Mouse (Mus musculus): ENCODE measurements around the gene Rbm24.

The Rbm24 gene

DNA sequence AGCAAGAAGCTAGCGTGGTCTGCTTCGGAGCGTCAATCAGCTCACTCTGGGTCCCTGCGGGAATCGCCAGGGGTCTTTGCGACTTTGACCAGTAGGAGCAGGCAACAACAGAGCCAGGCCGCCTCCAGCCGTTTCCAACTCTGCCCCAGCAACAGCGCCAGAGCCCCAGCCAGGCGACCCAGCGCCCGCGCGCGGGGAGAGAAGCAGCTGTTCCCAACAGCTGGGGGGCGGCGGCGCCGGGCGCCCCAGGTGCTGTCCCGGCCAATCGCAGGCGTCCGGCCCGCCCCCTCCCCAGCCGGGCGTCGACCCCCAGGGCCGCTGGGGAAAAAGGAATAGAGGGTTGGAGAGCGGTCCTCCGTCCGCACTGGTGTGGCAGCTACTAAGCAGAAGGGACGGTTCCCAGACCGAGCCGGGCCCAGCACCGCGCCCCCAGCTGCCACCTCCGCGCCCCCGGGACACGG, at the start of gene Rbm24:
Rbm24 (plus strand) TSS at position 294 of the 461 bp plus-strand sequence.
- no peak for DNase-seq (ENCODE audit: low read depth, low spot score)

DNA sequence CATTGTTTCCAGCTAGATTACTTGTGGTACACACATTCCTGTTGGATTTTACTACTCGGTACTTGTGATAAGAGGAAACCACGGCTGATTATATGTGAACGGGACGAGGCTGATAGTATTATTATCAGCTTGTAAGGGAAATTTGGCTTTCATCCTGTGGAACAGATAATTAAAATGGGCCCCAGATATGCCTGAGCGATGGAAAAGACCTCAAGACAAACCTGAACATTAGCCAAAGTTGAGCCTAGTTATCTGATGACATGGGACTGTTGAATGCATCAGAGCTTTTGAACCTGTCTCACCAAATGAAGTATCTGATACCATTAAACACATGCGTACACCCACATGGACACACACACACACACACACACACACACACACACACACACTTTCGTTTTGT, 45.4 kb upstream of the Rbm24 start:
- DNase-seq (ENCODE audit: low read depth, low spot score), result no peak

DNA sequence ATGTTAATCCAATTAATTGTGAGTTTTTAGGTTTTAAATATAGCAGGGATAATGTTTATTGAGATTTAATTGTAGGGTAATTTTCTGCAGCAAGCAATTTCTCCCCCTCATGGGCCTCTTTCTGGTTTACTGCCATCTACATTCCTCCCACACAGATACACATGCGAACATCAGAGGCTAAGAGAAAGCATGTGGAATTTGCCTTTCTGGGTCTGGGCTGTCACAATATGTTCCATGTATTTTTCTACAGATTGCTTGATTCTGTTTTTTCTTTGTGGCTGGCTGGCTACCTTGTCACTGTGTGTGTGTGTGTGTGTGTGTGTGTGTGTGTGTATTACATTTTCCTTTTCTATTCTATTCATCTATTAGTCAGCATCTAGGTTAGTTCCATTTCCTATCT, 42.9 kb upstream of the Rbm24 start:
- DNase-seq (ENCODE audit: low read depth, low spot score), result no peak

DNA sequence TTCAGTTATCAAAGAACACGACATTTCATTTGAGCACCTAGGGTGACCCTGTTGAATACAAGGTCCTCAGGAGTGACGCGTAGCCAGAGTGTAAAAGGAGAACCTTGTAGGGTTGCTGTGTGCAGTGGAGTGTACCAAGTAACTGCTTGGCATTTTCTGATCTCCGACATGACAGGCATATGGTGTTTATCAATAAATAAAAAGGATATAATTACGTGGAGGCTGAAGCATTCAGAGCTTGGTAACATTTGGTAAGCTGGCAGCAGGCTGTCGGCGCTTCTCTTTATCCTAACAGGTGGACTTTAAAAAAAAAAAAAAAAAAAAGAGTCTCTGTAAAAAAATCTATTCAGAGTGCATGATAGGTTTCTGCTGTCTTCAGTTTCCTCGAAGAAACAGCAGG, 30.8 kb upstream of the Rbm24 start:
- no peak for DNase-seq (ENCODE audit: low read depth, low spot score)

DNA sequence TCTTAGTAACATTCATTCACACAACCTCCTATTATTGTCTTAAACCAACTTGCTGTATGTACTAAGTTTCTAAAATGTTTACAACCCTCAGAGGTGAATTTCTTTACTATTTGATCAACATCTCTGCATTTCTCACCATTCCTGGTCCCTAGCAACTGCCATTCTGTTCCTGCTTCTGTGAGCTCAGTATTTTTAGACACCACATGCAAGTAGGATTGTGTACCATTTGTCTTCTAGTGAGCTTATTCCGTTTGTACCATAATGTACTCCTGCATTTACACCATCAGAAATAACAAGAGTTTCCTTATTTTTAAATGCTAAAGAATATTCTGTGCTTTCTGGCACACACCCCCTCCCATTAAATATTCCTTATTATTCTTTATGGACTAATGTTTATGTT, 26.6 kb upstream of the Rbm24 start:
- no peak for DNase-seq (ENCODE audit: low read depth, low spot score)

DNA sequence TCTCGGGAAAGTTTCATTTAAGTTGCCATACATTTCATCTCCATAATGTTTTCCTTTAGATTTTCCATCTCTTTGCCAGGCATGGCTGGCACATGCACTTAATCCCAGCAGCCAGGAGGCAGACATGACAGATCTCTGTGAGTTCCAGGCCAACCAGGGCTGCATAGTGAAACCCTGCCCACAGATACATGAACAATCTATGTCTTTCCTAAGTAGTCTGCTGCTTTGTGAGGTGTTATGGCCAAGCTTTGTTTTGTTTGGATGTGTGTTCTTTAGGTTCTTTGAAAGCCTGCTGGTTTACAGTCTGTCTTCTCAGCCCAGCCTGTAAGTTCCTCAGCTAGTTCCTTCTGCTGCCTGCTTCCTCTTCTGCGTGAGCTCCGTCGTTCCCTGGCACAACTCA, 25.3 kb upstream of the Rbm24 start:
- DNase-seq (ENCODE audit: low read depth, low spot score), result no peak

DNA sequence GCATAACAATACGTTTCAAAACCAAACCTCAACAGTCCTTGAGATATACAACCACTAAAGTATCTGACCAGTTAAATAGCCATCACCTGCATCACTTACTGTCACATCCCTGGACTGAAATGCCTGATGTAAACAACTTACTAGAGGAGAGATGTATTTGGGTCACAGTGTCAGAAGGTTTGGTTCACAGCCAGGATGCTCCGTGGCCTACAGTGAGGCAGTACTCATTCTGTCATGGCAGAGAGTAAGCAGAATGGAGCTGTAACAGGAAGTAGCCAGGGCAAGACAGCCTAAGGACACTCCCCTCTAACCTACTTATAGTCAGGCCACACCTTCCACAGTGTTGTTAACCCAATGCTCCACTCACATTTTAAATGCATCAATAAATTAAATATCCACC, 24.3 kb upstream of the Rbm24 start:
- no peak for DNase-seq (ENCODE audit: low read depth, low spot score)

DNA sequence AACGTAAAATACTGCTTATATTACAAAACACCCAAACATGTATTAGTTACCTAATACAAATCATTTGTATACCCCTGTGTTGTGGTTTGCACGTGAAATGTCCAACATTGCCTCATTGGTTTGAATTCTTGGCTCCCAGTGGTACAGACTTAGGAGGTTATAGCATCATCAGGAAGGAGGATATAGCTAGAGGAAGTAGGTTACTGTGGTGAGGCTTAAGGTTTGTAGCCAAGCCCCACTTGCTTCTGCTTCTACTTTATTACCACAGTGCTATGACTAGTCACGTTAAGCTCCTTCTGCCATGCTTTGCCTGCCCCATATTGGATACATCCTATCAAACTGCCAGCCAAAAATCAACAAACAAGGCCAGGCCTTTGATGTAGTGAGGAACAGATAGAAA, 21.0 kb upstream of the Rbm24 start:
- no peak for DNase-seq (ENCODE audit: low read depth, low spot score)

DNA sequence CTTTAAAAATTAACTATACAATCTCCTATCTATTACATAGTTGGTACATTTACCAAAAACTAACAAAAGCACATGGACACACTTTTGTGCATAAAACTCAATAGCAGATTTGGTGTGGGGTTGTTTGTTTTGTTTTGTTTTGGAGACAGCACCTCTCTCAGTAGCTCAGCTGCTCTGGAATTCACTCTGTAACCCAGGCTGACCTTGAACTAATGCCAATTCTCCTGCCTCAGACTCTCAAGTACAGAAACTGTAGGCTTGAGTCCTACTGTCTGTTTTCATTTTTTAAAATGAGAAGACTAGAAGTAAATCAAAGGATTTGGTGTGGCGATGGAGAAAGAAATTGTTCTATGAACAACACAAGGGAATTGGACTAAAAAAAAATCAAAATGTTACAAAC, 11.1 kb upstream of the Rbm24 start:
- no peak for DNase-seq (ENCODE audit: low read depth, low spot score)

DNA sequence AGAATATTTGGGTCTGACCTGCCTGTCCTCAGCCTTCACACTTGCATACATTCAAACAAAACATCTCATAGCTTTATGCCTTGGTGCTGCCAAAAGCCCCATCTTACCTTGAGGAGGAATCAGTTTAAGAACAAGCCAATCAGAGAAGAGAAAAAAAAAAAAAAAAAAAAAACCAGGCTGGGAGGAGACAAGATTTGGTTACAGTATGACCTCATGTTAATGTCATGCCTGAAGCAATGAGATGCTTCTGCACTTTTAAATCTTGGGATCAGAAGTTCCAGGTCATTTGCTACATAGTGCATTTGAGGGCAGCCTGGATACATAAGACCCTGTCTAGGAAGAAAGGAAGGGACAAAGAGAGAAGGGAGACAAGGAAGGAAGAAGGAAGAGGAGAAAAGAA, 6.0 kb upstream of the Rbm24 start:
- no peak for DNase-seq (ENCODE audit: low read depth, low spot score)

DNA sequence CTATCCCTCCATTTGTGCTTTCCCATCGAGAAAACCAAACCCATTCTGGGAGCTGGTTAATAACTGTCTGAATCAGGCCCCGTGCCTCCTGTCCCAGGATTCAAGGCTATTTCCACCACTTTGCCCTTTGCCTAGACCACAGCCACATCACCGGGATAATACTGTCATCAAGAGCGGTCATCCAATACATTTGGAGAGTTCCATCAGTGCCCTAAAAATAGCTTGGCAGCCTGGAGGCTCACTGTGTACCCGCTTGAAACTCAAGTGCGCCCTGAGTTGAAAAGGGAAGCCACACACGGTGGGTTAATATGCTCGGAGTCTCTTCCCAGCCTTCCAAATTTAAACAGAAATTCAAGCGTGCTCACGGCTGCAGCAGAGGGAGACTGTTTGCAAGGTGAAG, 4.6 kb upstream of the Rbm24 start:
- DNase-seq (ENCODE audit: low read depth, low spot score), result no peak

DNA sequence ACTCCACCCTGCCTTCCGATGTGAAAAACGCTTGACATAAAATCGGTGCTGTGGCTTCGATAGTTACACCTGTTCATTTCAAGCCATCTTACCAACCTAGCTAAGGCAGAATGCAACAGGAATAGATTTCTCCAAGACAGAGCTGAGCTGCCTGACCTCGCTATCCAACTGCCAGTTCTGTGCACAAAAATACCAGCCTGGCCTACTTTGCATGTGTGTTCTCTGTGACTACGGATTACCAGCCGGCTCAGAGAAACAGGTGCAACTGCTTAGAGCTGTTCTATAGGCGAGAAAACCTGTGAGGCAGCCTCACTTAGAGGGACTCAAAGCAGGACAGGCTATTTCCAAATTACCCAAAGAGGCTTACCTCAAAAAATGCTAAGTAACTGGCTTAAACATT, 4.2 kb upstream of the Rbm24 start:
- DNase-seq (ENCODE audit: low read depth, low spot score), result no peak

DNA sequence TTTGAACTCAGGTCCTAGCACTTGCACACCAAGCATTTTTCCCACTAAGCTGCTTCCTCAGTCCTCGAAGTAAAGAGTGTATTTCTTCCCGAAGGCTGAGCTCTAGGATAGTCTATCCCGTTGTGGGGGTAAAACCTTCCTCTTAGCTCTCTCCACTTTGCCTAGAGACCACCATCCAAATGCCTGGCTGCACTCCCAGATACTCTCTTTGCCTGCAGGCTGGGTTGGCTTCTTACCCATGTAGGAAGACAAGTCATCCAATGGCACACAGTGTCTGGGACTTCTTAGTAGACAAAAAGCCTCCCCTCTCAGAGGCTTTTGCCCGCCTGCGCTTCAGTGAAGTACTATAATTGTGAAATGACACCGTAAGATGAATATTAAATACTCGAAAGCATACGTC, 2.2 kb upstream of the Rbm24 start:
- DNase-seq (ENCODE audit: low read depth, low spot score), result no peak

DNA sequence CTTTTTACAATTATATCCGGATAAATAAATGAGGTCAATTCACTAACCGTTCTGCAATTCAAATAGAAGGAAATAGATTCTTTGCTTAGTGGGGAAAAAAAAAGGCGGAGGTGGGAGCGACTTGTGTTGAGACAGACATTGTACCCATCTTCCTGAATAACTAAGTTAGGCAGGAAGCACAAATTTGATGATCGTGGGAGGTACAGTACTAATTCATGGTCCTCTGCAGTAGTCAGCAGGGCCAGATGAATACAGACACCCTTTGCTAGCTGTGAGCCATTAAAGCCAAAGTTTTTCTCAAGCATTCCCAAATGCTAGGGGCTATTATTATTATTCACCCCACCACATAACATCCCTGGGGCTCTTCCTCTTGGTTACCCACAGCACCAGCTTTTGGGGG, 640 bp upstream of the Rbm24 start:
- DNase-seq (ENCODE audit: low read depth, low spot score), result no peak

DNA sequence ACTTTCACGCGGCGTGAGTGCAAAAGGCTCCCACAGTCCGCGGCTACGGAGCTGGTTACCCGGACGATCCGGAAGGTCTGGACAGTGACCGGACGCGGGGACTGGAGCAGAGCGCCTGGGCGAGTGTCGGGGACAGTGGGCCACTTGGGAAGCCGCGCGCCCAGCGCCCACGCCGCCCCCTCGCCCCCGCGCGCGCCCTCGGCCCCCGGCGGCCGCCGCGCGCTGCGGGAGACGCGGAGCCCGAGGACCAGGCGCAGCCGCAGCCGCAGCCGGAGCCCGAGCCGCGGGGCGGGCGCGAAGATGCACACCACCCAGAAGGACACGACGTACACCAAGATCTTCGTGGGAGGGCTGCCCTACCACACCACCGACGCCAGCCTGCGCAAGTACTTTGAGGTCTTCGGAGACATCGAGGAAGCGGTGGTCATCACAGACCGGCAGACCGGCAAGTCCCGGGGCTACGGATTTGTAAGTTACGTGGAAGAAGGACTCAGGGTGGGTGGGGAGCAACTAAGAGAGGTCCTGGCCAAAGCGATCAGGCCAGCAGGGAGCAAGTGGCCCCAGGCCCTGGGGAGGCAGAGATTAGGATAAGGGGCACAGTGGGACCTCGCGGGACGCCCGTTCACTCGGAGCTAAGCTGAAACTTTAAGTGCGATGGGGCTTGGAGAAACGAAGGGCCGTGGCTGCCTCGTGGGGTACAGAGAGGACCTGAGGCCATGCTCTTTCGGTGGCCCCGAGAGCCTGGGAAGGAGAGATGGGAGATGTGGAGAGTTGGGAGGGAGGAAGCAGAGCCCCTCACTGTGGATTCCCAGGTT, 704 bp downstream of the Rbm24 start:
- no peak for DNase-seq (ENCODE audit: low read depth, low spot score)

DNA sequence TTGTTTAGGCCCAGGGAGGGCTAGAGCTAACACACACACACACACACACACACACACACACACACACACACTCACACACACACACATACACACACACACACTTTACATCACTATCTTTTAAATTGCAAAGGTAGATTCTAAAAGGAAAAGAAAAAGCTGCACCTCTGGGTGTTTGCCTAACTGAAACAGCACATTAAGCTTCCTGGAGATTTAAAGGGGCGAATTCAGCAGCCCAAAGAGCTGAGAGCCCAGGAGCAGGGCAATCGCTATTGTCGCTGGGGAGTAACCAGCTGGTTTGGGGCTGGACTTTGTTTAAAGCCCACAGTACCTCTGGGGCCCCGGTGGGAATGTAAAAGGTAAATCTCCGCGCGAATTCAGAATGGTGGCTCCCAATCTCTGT, 1.4 kb downstream of the Rbm24 start:
- no peak for DNase-seq (ENCODE audit: low read depth, low spot score)

DNA sequence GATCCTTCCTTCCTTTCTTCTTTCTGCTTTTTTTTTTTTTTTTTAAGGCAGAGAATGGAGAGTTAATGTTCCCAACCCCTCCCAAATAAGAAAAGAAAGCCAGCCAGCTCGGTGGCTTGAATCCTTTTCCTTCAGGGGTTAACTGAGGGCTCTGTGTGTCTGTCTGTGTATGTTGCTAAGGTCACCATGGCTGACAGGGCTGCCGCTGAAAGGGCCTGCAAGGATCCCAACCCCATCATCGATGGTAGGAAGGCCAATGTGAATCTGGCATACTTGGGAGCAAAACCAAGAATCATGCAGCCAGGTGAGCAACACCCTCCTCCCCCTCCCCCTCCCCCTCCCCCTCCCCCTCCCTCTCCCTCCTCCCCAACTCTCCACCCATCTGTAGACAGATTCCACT, 1.9 kb downstream of the Rbm24 start:
- no peak for DNase-seq (ENCODE audit: low read depth, low spot score)

DNA sequence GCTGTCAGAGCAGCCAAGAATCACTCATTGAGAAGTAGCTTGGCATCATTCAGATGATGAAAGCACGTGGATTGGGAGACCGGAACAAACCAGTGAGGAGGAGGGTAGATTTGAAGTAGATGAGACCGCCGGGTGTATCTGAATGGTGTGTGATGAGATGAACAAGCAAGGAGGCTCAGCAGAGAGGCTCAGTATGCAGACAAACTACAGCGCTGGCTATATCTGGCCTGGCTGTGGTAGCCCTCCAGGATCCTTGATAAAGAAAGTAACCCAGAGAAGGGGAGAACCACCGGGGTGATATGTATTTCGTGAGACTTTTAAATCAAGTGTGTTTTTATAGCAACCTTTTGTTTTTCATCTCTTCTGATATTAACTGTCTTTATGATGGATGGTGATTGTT, 5.6 kb downstream of the Rbm24 start:
- DNase-seq (ENCODE audit: low read depth, low spot score), result no peak

DNA sequence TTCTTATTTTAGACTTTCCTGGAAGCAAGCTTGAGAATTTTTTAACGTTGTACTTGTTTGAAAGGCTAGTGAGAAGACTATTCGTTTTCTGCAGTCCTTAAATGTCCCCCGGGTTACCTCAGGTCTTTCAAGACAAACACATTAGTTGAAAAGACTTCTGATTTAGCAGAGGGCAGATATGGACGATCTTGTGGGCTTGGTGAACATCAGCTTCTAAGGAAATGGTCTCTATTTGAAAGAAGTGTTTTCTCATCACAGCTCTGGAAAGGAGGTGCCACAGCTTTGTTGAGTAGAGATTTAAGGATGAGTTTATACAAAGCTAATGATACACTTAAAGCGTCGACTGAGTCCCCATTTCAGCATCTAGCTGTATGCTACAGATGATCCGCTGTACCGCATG, 6.1 kb downstream of the Rbm24 start:
- DNase-seq (ENCODE audit: low read depth, low spot score), result no peak

DNA sequence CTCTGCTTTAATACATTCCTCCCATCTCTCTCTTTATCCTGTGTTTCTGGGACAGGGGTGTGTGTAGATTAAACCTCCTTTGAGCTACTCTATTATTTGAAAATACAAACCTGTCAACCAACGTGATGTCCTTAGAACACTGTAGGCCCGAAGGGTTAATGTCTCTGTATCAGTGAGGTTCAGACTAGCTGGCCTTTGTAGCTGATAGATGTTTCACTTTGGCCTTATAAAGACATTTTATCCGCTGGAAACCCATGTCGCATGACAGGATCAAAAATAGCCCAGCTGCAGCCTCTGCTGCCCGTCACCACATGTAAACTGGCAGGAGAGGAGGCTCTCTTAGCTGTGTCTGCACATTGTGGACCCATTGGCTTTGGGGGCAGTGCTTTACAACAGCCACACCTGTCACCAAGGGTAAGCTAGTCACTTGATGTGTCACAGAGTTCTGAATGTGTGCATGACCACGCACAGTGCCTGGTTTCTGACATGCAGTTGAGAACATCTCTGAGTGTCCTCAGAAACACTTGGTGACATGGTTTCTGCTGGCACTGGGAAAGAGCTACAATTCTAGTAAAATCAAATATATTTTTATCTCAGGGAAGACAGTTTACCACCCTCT, 8.5 kb downstream of the Rbm24 start:
- DNase-seq (ENCODE audit: low read depth, low spot score), result no peak

DNA sequence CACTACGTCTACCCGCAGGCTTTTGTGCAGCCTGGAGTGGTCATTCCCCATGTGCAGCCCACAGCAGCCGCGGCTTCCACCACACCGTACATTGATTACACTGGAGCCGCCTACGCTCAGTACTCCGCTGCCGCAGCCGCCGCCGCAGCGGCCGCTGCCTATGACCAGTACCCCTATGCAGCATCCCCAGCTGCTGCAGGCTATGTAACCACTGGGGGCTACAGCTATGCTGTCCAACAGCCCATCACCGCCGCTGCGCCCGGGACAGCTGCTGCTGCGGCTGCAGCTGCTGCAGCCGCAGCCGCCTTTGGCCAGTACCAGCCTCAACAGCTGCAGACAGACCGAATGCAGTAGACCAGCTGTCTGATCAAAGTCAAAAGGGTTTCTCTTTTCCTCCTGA, 10.7 kb downstream of the Rbm24 start:
- no peak for DNase-seq (ENCODE audit: low read depth, low spot score)

DNA sequence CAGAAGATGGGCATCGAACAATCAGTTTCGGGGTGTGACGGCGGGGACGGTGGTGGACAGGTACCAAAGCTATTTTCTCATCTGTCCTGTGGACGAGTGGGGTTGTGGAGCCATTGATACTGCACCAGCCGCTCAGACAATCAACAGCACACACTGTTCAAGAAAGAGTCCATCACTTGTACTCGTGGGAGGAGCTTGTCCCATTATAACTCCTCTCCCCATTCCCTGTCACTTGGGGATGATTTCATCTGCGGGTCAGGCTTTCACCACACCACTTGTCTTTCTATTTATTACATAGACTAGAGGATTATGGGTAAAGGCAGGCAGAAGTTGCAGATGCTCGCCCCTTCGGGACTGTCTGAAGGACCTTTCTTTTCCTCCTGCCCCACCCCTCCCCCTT, 11.6 kb downstream of the Rbm24 start:
- DNase-seq (ENCODE audit: low read depth, low spot score), result no peak

DNA sequence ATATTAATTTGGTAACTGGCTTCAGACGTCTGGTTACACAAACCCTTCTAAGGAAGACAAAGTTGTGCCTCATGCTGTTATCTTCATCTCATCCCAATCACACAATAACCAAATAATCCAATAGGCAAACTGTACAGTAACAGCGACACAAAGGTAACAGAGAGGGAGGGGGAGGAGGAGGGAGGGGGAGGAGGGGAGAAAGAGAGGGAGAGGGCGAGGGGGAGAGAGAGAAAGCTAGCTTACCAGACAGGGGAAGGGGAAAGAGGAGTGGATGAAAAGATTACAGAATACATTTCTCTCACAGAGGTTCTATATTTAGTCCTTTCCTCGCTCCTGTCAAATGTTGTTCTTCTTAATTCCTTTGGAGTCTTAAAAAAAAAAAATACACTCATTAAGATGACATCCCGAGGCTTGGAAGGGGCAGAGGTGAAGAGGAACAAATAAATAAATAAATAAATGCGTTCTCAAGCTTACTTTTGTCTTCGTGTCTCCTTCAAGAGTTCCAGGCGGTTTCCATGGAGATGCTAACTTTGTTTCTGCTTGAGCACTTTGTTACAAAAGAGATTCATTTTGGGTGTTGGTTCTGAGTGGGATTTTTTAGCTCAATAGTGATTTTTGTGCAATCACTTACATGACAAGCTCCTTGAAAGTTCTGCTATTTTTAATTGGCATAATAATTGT, 15.8 kb downstream of the Rbm24 start:
- no peak for DNase-seq (ENCODE audit: low read depth, low spot score)
